Mouse (Mus musculus) hindlimb bud, embryonic 11.5 days (tissue): ENCODE data around the gene Vmn1r217.
"Not testable (repeated sequence)": the region's sequence is repeated elsewhere in the genome, so short reads cannot be mapped to it uniquely, and the experiment has no call there.

Experiments used
- DNase-seq: peaks from one replicate; pipeline ENCODE4 v3.0.0-alpha.2; 2012; ENCODE audit warnings: low read depth, low spot score; ENCODE audit errors: extremely low spot score

Vmn1r217 gene

GRCm38 (mm10) chr13:23118126-23118525 lies at the start of gene Vmn1r217:
Vmn1r217 (minus strand) TSS chr13:23118226.
- DNase-seq, result not testable (repeated sequence)

GRCm38 (mm10) chr13:23166471-23166870 lies 48.4 kb upstream of the Vmn1r217 start:
- not testable (repeated sequence) for DNase-seq

- DNase-seq, result no peak
Observed at GRCm38 (mm10) chr13:23159012-23159411, 41.0 kb upstream of the Vmn1r217 start, which contains the start of gene Vmn1r219. Vmn1r219 (plus strand) TSS chr13:23159312.

DNA sequence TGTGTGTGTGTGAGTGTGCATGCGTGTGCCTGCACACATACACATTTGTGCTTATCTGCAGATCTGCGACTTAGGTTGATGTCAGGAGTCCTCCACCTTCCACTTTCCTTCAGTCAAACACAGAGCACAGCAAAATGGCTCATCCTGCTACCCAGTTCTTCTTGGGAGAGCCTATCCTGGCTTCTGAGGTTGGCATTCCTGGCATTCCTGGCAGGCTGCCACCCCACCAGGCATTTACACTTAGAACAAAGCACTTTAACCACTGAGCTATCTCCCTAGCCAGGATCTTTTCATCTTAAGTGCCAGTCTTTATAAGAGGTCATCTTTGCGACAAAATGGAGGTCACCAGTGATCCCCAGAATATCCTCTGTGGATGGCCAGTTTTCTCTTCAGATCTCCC lies 39.8 kb upstream of the Vmn1r217 start:
- no peak for DNase-seq

DNA sequence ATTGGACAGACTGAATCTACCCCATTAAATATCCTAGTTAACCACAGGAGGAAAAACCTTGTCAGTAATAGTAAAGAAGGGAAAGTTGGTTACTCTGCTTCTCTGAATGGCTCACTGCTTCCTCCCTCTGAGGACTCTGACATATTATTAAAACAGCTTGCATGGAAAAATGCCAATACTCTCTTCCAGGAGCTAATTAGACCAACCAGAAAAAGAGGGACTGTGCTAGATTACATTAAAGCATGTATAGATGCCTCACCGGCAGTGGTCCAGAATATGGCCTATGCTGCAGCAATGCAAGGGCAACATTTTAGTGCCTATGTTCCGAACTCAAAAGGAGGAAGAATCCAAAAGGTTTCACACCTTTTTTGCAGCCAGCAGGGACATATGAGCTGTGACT lies 20.9 kb upstream of the Vmn1r217 start:
- DNase-seq, result no peak

DNA sequence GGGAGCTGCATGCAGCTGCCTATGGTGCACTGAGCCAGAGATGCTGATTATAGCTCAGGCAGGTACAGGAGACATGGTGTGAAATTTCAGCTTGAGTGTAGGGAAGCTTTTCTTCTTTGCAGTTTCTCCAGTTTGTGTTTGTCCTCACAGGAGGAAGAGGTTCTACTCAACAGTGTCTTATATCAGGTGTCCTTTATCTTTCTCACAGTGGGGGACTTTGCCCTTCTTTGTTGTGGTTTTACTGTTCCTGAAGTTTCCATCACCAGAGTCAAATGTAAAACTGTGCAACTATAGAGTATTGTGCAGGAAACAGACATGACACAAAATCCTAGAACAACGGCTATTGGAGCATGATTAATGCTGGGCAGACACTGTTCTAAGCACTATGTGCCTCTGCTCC lies 15.5 kb upstream of the Vmn1r217 start:
- no peak for DNase-seq

DNA sequence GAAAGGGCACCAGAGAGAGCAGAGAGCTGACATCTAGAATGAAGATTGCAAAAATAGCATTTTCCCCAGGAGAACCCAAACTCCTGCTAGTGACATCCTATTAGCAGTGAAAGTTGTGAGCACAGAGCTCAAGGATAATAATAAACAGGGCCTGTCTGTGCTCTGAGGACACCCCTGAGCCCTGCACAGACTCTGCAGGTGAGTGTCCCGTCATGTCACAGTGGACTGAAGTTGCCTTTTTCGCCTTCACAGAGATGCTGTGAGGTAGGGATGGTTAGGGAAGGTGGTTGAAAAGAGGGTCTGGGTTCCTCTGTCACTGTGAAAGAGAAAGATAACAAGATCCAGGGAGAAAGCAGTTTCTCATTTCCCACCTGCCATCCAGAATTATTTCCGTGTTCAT lies 15.1 kb upstream of the Vmn1r217 start, which contains the start of gene Vmn1r218:
TSS of gene Vmn1r218 (plus strand) at position 57 of the 400 bp plus-strand sequence.
- no peak for DNase-seq

DNA sequence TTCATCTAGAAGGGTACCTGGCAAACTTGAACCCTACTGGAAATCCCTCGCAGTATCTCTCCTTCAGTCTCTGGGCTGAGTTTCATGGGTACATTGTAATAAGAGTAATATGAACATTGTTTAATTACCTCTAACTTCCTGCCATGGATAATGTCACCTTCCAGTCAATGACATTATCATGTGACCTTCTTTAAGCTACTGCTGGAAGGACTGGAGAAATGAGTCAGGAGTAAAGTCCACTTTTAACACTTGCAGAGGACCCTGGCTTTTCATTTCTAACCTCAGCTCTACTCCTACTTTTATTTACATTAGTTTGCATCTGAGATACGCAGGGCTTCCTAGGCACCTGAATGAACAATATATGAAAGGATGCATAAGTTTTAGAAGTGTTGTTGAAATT lies 2.6 kb upstream of the Vmn1r217 start:
- no peak for DNase-seq

- DNase-seq, result no peak
Observed at GRCm38 (mm10) chr13:23094386-23094785, 23.6 kb downstream of the Vmn1r217 start.

DNA sequence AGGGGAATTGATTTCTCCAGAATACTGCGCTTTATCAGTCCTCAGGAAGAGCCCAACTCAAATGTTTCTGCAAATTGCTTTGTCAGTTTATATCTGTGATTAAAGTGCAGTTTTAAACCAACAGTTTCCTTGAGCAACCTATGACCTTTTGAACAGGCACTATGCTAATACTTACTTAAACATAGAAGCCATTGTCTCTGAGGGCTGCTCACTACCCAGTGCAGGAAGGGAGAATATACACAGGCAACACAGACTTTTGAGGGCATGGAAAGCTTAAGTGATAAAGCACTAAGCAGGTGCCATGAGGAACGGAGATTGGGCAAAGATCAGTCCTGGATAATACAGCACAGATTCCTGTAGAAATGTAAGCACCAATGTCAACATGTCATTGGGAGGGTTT lies 48.7 kb downstream of the Vmn1r217 start:
- no peak for DNase-seq

- DNase-seq, result no peak
Observed at GRCm38 (mm10) chr13:23067725-23068124, 50.3 kb downstream of the Vmn1r217 start, which contains the start of gene Vmn1r215. Vmn1r215 (plus strand) TSS chr13:23068025.

GRCm38 (mm10) chr13:23057778-23058177 lies 60.2 kb downstream of the Vmn1r217 start:
- no peak for DNase-seq
